Mouse (Mus musculus) fibroblast of lung, adult 2 months (primary cell): ENCODE measurements around the gene Shroom1.

Experiments
- DNase-seq: peaks from one replicate; pipeline ENCODE4 v3.0.0-alpha.2; 2011; ENCODE audit warnings: low read depth

Gene Shroom1

GRCm38 (mm10) chr11:53510351-53510750 is 53.3 kb downstream of the Shroom1 start:
- DNase-seq, result no peak

GRCm38 (mm10) chr11:53516775-53517627 is 60.0 kb downstream of the Shroom1 start:
- no peak for DNase-seq
